Mouse (Mus musculus) C2C12 (cell line): Measurements from ENCODE around the gene Ssxb8.

Experiments used
- CEBPB ChIP-seq: IDR thresholded peaks from one replicate; pipeline ENCODE4 v1.6.1; 2011; ENCODE audit warnings: low read depth, mild to moderate bottlenecking, control low read depth, moderate library complexity
- CTCF ChIP-seq: IDR thresholded peaks from one replicate; pipeline ENCODE4 v1.5.1; 2011; ENCODE audit not compliant: control insufficient read depth, insufficient read depth, insufficient read length
- MAX ChIP-seq: IDR thresholded peaks from one replicate; pipeline ENCODE4 v1.6.1; 2011; ENCODE audit warnings: mild to moderate bottlenecking, control low read depth
- MYOD1 ChIP-seq: IDR thresholded peaks from one replicate; pipeline ENCODE4 v1.6.1; 2011; ENCODE audit warnings: low read depth; ENCODE audit not compliant: control insufficient read depth, insufficient read length
- MYOG ChIP-seq: IDR thresholded peaks from one replicate; pipeline ENCODE4 v1.6.1; 2011; ENCODE audit not compliant: control insufficient read depth, insufficient read length; ENCODE audit errors: extremely low read depth
- USF1 ChIP-seq: IDR thresholded peaks from one replicate; pipeline ENCODE4 v1.6.1; 2011; ENCODE audit warnings: low read depth, mild to moderate bottlenecking, control low read depth, moderate library complexity

GRCm38 (mm10) chrX:8663085-8663484, 27.6 kb downstream of the Ssxb8 start:
- no peak for TF ChIP-seq MYOG
- no peak for TF ChIP-seq CTCF
- no peak for TF ChIP-seq MAX
- no peak for TF ChIP-seq USF1
- no peak for TF ChIP-seq CEBPB
- no peak for TF ChIP-seq MYOD1
